Mouse (Mus musculus) liver, embryonic 11.5 days (tissue): ENCODE measurements around the gene Ncapd3. TPM values are rescaled to one million over a fixed set of nuclear protein-coding genes. Genes with fewer than 3 reads are reported as not detected.

Experiments used
- ATAC-seq: fragments of 200-750 bp; cut with Nextera tagmentation; replicated peaks from 2 replicates; pipeline ENCODE4 v1.8.0; 2017; ENCODE audit warnings: moderate number of reproducible peaks, mild to moderate bottlenecking, moderate TSS enrichment, moderate library complexity; ENCODE audit not compliant: low FRiP score
- DNase-seq: peaks from one replicate; pipeline ENCODE4 v3.0.0-alpha.2; 2017; ENCODE audit warnings: low spot score
- H3K27ac ChIP-seq: fragments of 300-500 bp; sonication (generic); 2 replicates; pipeline ENCODE4 v1.5.1; 2014; ENCODE audit warnings: mild to moderate bottlenecking, low read depth, low read length, control low read depth
- H3K27me3 ChIP-seq: fragments of 300-500 bp; sonication (generic); replicated peaks from 2 replicates; pipeline ENCODE4 v1.6.1; 2014; ENCODE audit warnings: low read length, mixed read lengths; ENCODE audit not compliant: control insufficient read depth, insufficient read depth
- H3K36me3 ChIP-seq: fragments of 300-500 bp; sonication (generic); 2 replicates; pipeline ENCODE4 v1.6.1; 2014; ENCODE audit warnings: mild to moderate bottlenecking, low read length, moderate library complexity, mixed read lengths; ENCODE audit not compliant: control insufficient read depth, insufficient read depth
- H3K4me1 ChIP-seq: fragments of 300-500 bp; sonication (generic); replicated peaks from 2 replicates; pipeline ENCODE4 v1.6.1; 2014; ENCODE audit warnings: low read length, mixed read lengths; ENCODE audit not compliant: control insufficient read depth, insufficient read depth
- H3K4me2 ChIP-seq: fragments of 300-500 bp; sonication (generic); 2 replicates; pipeline ENCODE4 v1.6.1; 2014; ENCODE audit warnings: mild to moderate bottlenecking, control low read depth, moderate library complexity
- H3K4me3 ChIP-seq: fragments of 300-500 bp; sonication (generic); 2 replicates; pipeline ENCODE4 v1.5.1; 2014; ENCODE audit warnings: low read depth, low read length, control low read depth
- H3K9ac ChIP-seq: fragments of 300-500 bp; sonication (generic); 2 replicates; pipeline ENCODE4 v1.6.1; 2014; ENCODE audit warnings: low read depth, low read length, control low read depth
- H3K9me3 ChIP-seq: fragments of 300-500 bp; sonication (generic); 2 replicates; pipeline ENCODE4 v1.6.1; 2016; ENCODE audit warnings: low read length, inconsistent platforms, mixed read lengths; ENCODE audit not compliant: control insufficient read depth
- WGBS: fragments of 180-500 bp; shearing (Covaris S2); extraction: QIAGEN DNeasy Blood & Tissue Kit; methylation state at CpG from one replicate; pipeline ENCODE4 v1.1.7; 2014; 5-methylcytosine and 5-hydroxymethylcytosine counted together
- polyA plus RNA-seq: library from polyadenylated mRNA; unstranded; fragments of >200 nt; fragmentation: Nextera tagmentation; extraction: Ambion mirVana; gene quantifications from 2 replicates; pipeline ENCODE4 v1.2.1, GENCODE M21; 2014

Gene Ncapd3
- polyA plus RNA-seq, 1 experiment from 2014 or later, result 45.0 TPM

- H3K4me2 ChIP-seq, result peak overlapping the region; percentile 64
- peak overlapping the region; percentile 67 for H3K9ac ChIP-seq
- H3K27me3 ChIP-seq, result no peaks in the 10 kb centered on the region
- no peak overlapping the region; the same call in 1 of the 2 replicates for H3K27ac ChIP-seq
- no peak for DNase-seq
- no peaks in the 10 kb centered on the region for H3K9me3 ChIP-seq
- H3K36me3 ChIP-seq, result no peaks in the 10 kb centered on the region
- peak; percentile 48 for ATAC-seq
- H3K4me3 ChIP-seq, result peak overlapping the region; percentile 69
- WGBS, result 2% methylated on average over 29 of the region's 29 CpGs
- peaks cover 12% of the 10 kb centered on the region for H3K4me1 ChIP-seq
Observed at GRCm38 (mm10) chr9:26998669-26999460, 31.1 kb upstream of the Ncapd3 start.

- H3K4me2 ChIP-seq, result peak within 1 kb of the TSS; percentile 64
- no peaks in the 10 kb centered on the region for H3K27me3 ChIP-seq
- H3K36me3 ChIP-seq, result no peaks in the 10 kb centered on the region; the same call in 1 of the 2 replicates
- peak within 1 kb of the TSS; percentile 70 for H3K9ac ChIP-seq
- H3K9me3 ChIP-seq, result no peaks in the 10 kb centered on the region
- no peak within 1 kb of the TSS; the same call in 1 of the 2 replicates for H3K27ac ChIP-seq
- DNase-seq (peak; percentile 89), ATAC-seq (peak; percentile 98)
- H3K4me3 ChIP-seq, result peak within 1 kb of the TSS; percentile 69
- WGBS, result 2% methylated on average over 35 of the region's 35 CpGs
- peaks cover 12% of the 10 kb centered on the region for H3K4me1 ChIP-seq
Observed at GRCm38 (mm10) chr9:26999461-27000395, 30.2 kb upstream of the Ncapd3 start, which contains the start of the genes Acad8 and Thyn1. Gene Acad8, minus strand, starts transcription at chr9:26999566. Gene Thyn1, plus strand, starts transcription at chr9:26999710.

DNA sequence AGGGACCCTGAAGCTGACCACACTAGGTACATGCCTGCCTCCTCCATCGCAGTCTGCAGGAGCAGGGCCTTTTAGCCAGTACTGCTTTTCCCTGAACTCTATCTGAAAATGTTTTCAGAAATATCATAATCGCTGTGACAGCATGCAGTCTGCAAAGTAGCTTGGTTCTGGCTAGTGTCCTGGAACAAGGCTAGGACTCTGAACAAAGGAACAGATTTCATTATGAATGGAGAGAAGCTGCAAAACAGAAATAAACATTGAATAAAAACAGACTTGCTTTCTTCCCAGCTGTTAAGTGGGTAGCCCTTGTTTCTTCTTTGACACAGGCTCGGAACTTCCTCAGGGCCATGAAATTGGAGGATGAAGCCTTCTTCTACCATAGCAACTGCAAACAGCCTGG, 24.7 kb upstream of the Ncapd3 start:
- Histone ChIP-seq H3K4me3 (no peak overlapping the region), H3K36me3 (peaks cover 15% of the 10 kb centered on the region; the same call in 1 of the 2 replicates), H3K9me3 (no peaks in the 10 kb centered on the region), H3K4me1 (peaks cover 9% of the 10 kb centered on the region), H3K27ac (no peak overlapping the region), H3K9ac (no peak overlapping the region), H3K27me3 (no peaks in the 10 kb centered on the region), H3K4me2 (no peak overlapping the region)
- DNase-seq (no peak), ATAC-seq (no peak)
- 95% methylated on average over 3 of the region's 3 CpGs for WGBS

DNA sequence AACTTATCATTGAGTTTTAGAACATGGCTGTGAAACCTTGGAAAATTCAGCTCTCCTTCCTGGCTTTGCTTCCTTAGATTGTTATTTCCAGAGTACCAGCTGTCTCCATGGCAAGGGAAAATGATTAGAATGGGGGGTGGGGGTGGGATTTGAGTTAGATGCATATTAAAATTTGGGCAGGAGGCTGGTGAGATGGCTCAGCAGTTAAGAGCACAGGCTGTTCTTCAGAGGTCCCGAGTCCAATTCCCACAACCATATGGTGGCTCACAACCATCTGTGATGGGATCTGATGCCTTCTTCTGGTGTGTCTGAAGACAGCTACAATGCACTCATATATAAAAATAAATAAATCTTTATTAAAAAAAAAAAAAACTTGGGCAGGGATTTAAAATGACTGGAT, 24.0 kb upstream of the Ncapd3 start:
- Histone ChIP-seq H3K4me1 (peaks cover 3% of the 10 kb centered on the region), H3K27me3 (no peaks in the 10 kb centered on the region), H3K27ac (no peak overlapping the region), H3K4me3 (no peak overlapping the region), H3K4me2 (no peak overlapping the region), H3K9me3 (no peaks in the 10 kb centered on the region), H3K36me3 (peaks cover 17% of the 10 kb centered on the region; the same call in 1 of the 2 replicates), H3K9ac (no peak overlapping the region)
- DNase-seq (no peak), ATAC-seq (no peak)
- WGBS, result 73% methylated on average over 1 of the region's 1 CpGs

DNA sequence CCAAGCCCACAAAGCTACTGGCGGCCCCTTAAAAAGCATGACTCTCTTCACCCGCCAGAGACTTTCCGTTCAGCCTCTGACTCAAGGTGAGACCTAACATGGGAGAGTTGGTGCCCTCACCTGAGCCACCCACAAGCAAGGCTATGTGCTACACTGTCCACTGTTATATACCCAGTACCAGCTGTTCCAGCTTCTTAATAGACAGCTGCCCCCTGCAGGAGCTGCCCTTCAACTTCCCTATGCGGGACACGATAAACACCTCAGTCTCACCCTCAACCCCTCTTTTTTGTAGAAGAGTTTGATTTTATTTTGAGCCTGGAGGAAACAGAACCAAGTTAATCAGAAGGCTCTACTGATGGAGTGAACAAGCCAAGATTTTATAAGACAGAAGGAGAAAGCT, 23.1 kb upstream of the Ncapd3 start:
- Histone ChIP-seq H3K4me3 (no peak overlapping the region), H3K4me2 (no peak overlapping the region), H3K36me3 (peaks cover 20% of the 10 kb centered on the region; the same call in 1 of the 2 replicates), H3K27me3 (no peaks in the 10 kb centered on the region), H3K9ac (no peak overlapping the region), H3K9me3 (no peaks in the 10 kb centered on the region), H3K27ac (no peak overlapping the region), H3K4me1 (no peaks in the 10 kb centered on the region)
- no peak for ATAC-seq
- DNase-seq, result no peak
- WGBS, result 94% methylated on average over 5 of the region's 5 CpGs

- Histone ChIP-seq H3K27me3 (no peaks in the 10 kb centered on the region), H3K4me1 (no peaks in the 10 kb centered on the region), H3K4me3 (no peak overlapping the region), H3K9me3 (no peaks in the 10 kb centered on the region), H3K9ac (no peak overlapping the region), H3K4me2 (no peak overlapping the region), H3K36me3 (peaks cover 26% of the 10 kb centered on the region; the same call in 1 of the 2 replicates), H3K27ac (no peak overlapping the region)
- WGBS, result 80% methylated on average over 5 of the region's 5 CpGs
- ATAC-seq, result no peak
- DNase-seq, result no peak
Observed at GRCm38 (mm10) chr9:27009231-27009630, 20.7 kb upstream of the Ncapd3 start.

- no peak for ATAC-seq
- Histone ChIP-seq H3K9me3 (no peaks in the 10 kb centered on the region), H3K4me3 (no peak overlapping the region), H3K9ac (no peak overlapping the region), H3K36me3 (peaks cover 34% of the 10 kb centered on the region; the same call in 1 of the 2 replicates), H3K27ac (no peak overlapping the region), H3K4me2 (no peak overlapping the region), H3K4me1 (no peaks in the 10 kb centered on the region), H3K27me3 (no peaks in the 10 kb centered on the region)
- no peak for DNase-seq
- 84% methylated on average over 4 of the region's 4 CpGs for WGBS
Observed at GRCm38 (mm10) chr9:27011572-27011971, 18.4 kb upstream of the Ncapd3 start.

GRCm38 (mm10) chr9:27018961-27019360, 11.0 kb upstream of the Ncapd3 start:
- 93% methylated on average over 10 of the region's 10 CpGs for WGBS
- peaks cover 24% of the 10 kb centered on the region; the same call in 1 of the 2 replicates for H3K36me3 ChIP-seq
- ATAC-seq, result no peak
- H3K4me3 ChIP-seq, result no peak overlapping the region
- no peak overlapping the region for H3K9ac ChIP-seq
- no peaks in the 10 kb centered on the region for H3K9me3 ChIP-seq
- DNase-seq, result no peak
- no peak overlapping the region for H3K4me2 ChIP-seq
- no peaks in the 10 kb centered on the region for H3K27me3 ChIP-seq
- H3K27ac ChIP-seq, result no peak overlapping the region
- H3K4me1 ChIP-seq, result no peaks in the 10 kb centered on the region
